Mouse (Mus musculus) intestine, postnatal 0 days (tissue): ENCODE data around the gene Wnk2. TPM values are rescaled to one million over a fixed set of nuclear protein-coding genes. Genes with fewer than 3 reads are reported as not detected.

Experiments used
- ATAC-seq: fragments of 200-750 bp; cut with Nextera tagmentation; 2 replicates; pipeline ENCODE4 v1.8.0; 2017; ENCODE audit warnings: mild to moderate bottlenecking, moderate TSS enrichment, moderate library complexity
- H3K27ac ChIP-seq: fragments of 300-500 bp; sonication (generic); 2 replicates; pipeline ENCODE4 v1.5.1; 2014; ENCODE audit warnings: mild to moderate bottlenecking, low read depth, low read length, moderate library complexity
- H3K27me3 ChIP-seq: fragments of 300-500 bp; sonication (generic); replicated peaks from 2 replicates; pipeline ENCODE4 v1.6.1; 2014; ENCODE audit warnings: low read length, mixed read lengths; ENCODE audit not compliant: control insufficient read depth, insufficient read depth
- H3K36me3 ChIP-seq: fragments of 300-500 bp; sonication (generic); 2 replicates; pipeline ENCODE4 v1.6.1; 2014; ENCODE audit warnings: mild to moderate bottlenecking, moderate library complexity; ENCODE audit not compliant: control insufficient read depth, insufficient read depth
- H3K4me1 ChIP-seq: fragments of 300-500 bp; sonication (generic); replicated peaks from 2 replicates; pipeline ENCODE4 v1.6.1; 2014; ENCODE audit warnings: antibody characterized with exemption, low read length, mixed read lengths; ENCODE audit not compliant: control insufficient read depth, insufficient read depth
- H3K4me2 ChIP-seq: fragments of 300-500 bp; sonication (generic); replicated peaks from 2 replicates; pipeline ENCODE4 v1.6.1; 2014; ENCODE audit warnings: low read depth, mild to moderate bottlenecking, moderate library complexity
- H3K4me3 ChIP-seq: fragments of 300-500 bp; sonication (generic); 2 replicates; pipeline ENCODE4 v1.5.1; 2014; ENCODE audit warnings: low read depth, low read length
- H3K9ac ChIP-seq: fragments of 300-500 bp; sonication (generic); 2 replicates; pipeline ENCODE4 v1.6.1; 2014; ENCODE audit warnings: mild to moderate bottlenecking, low read depth, low read length
- H3K9me3 ChIP-seq: fragments of 300-500 bp; sonication (generic); 2 replicates; pipeline ENCODE4 v1.6.1; 2016; ENCODE audit warnings: mixed run types; ENCODE audit not compliant: control insufficient read depth
- CTCF ChIP-seq: sonication (generic); IDR thresholded peaks from 2 replicates; pipeline ENCODE4 v1.5.1; 2016; ENCODE audit warnings: low read depth, mild to moderate bottlenecking, control low read depth, antibody characterized with exemption, moderate library complexity
- WGBS: fragments of 180-500 bp; shearing (Covaris S2); extraction: QIAGEN DNeasy Blood & Tissue Kit; methylation state at CpG from one replicate; pipeline ENCODE4 v1.1.7; 2014; 5-methylcytosine and 5-hydroxymethylcytosine counted together
- polyA plus RNA-seq: library from polyadenylated mRNA; unstranded; fragments of >200 nt; fragmentation: Nextera tagmentation; extraction: Ambion mirVana; gene quantifications from 2 replicates; pipeline ENCODE4 v1.2.1, GENCODE M21; 2015

The Wnk2 gene
- polyA plus RNA-seq, 1 experiment from 2014 or later: 1.7 TPM

DNA sequence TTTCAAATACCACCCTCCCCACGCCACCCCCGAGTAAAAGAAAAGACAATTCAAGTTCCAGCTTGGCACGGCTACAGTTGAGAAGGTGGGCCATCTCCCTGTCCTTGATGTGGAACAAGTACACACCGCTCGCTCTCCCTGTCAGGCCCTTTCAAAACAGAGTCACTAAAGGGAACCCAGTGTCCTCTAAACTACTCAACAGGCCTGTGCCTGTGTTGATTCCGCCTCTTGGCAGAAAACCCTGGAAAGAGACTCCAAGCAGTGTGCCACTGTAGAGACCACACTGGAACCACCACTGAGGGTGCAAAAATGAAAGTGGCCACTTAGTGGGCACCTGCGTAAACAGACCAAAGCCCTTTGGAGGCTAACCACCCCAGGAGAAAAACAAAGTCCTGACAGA is 4.5 kb downstream of the Wnk2 start:
- Histone ChIP-seq H3K27ac (no peak overlapping the region), H3K4me3 (no peak overlapping the region), H3K9me3 (no peaks in the 10 kb centered on the region), H3K4me1 (peaks cover 8% of the 10 kb centered on the region; the same call in 1 of the 2 replicates), H3K27me3 (no peaks in the 10 kb centered on the region), H3K9ac (no peak overlapping the region), H3K36me3 (peaks cover 3% of the 10 kb centered on the region; the same call in 1 of the 2 replicates), H3K4me2 (no peak overlapping the region)
- WGBS: 89% methylated on average over 7 of the region's 7 CpGs
- TF ChIP-seq CTCF: no peak
- no peak for ATAC-seq

GRCm38 (mm10) chr13:49142396-49142795 is 5.4 kb downstream of the Wnk2 start:
- H3K27me3 ChIP-seq: no peaks in the 10 kb centered on the region
- peaks cover 3% of the 10 kb centered on the region; the same call in 1 of the 2 replicates for H3K36me3 ChIP-seq
- 94% methylated on average over 5 of the region's 5 CpGs for WGBS
- H3K9ac ChIP-seq: no peak overlapping the region
- no peaks in the 10 kb centered on the region for H3K9me3 ChIP-seq
- no peak for TF ChIP-seq CTCF
- no peak for ATAC-seq
- no peak overlapping the region for H3K4me3 ChIP-seq
- H3K27ac ChIP-seq: no peak overlapping the region
- H3K4me2 ChIP-seq: no peak overlapping the region
- H3K4me1 ChIP-seq: peaks cover 5% of the 10 kb centered on the region; the same call in 1 of the 2 replicates

DNA sequence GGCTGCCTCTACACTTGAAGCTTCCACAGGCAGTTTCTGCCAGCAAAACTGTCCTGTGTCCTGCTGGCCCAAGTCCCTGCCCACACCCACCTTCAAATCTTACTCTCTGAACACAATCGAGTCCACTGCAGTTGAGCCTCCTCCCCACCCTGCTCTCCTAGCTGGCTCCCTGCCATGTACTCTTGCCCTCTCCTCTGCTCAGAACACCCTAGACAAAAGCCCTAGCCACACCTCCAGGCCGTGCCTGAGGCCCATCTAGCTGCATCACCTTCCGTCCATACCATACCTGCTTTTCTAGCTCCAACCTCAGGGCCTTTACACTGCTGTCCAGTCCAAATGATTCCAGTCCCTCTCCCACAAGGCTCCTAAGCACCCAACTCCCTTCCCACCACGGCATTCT is 7.2 kb downstream of the Wnk2 start:
- ATAC-seq: peak; percentile 90
- Histone ChIP-seq H3K4me2 (peak overlapping the region; percentile 38), H3K4me3 (no peak overlapping the region), H3K27me3 (no peaks in the 10 kb centered on the region), H3K9ac (no peak overlapping the region), H3K27ac (peak overlapping the region; percentile 68), H3K36me3 (peaks cover 3% of the 10 kb centered on the region; the same call in 1 of the 2 replicates), H3K4me1 (0 out of 2 replicates have a peak, but pooled peaks cover 5% of the 10 kb centered on the region), H3K9me3 (no peaks in the 10 kb centered on the region)
- no peak for TF ChIP-seq CTCF
- WGBS: 30% methylated on average over 4 of the region's 4 CpGs

GRCm38 (mm10) chr13:49134491-49134890 is 13.3 kb downstream of the Wnk2 start:
- no peak for TF ChIP-seq CTCF
- WGBS: 89% methylated on average over 11 of the region's 11 CpGs
- no peak overlapping the region for H3K27ac ChIP-seq
- no peak overlapping the region for H3K4me3 ChIP-seq
- H3K27me3 ChIP-seq: no peaks in the 10 kb centered on the region
- peaks cover 3% of the 10 kb centered on the region; the same call in 1 of the 2 replicates for H3K36me3 ChIP-seq
- no peak for ATAC-seq
- H3K4me2 ChIP-seq: no peak overlapping the region
- H3K9ac ChIP-seq: no peak overlapping the region
- peaks cover 16% of the 10 kb centered on the region for H3K4me1 ChIP-seq
- H3K9me3 ChIP-seq: no peaks in the 10 kb centered on the region

DNA sequence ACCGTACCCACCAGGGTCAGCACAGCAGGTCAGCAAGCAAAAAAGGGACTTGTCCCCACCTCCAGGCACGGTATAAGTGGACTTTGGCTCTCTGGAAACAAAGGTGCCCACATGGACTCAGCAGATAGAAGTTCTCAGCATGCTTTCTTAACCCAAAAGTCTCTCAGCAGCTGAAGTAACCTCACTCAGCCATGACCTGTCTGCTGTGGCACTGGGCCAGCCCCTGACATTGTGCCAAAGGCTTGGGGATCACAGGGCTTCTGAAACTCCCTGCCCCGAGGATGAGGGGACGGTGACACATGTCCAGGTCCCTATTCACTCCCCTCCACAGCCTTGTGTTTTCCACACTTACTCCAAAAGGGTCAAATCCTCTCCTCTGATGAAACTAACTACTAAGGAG is 14.7 kb downstream of the Wnk2 start:
- Histone ChIP-seq H3K36me3 (no peaks in the 10 kb centered on the region), H3K4me1 (peaks cover 16% of the 10 kb centered on the region), H3K27me3 (no peaks in the 10 kb centered on the region), H3K9ac (no peak overlapping the region), H3K4me2 (peak overlapping the region; percentile 6; the same call in 1 of the 2 replicates), H3K4me3 (no peak overlapping the region), H3K9me3 (no peaks in the 10 kb centered on the region), H3K27ac (no peak overlapping the region)
- TF ChIP-seq CTCF: no peak
- peak; percentile 22; the same call in 1 of the 2 replicates for ATAC-seq
- 53% methylated on average over 4 of the region's 4 CpGs for WGBS

DNA sequence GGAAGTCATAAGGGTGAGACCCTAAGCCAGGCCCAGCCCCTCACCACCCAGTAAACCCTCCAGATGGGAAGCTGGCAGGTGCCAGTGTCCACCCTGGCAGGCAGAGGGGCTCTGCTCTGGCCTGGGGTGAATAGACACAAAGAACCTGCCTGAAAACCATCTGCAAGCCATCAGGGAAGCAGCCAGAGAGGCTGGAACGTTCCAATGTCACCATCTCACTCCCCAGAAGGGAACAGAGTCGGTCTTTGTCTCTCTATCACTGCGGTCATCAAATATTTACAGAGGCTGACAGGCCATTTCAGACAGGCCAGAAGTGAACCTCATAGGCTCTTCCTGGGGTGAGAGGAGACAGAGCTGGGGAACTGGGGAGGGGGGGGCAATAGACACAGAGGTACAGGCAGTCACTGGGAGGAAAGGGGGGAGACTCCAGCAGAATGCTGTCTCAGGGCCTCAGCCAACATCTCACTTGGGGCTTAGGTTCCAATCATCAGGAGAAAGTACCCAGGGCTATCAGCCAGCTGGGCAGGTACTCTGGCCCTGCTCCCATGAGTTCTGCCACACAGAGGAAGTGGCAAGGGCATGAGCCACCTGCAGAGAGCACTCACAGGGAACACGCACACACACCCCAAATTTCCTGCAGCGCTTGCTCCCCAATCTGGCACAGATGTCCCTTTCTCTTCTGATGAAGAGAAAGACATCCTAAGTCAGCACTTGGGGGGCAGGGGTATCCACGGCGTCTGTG is 15.7 kb downstream of the Wnk2 start:
- Histone ChIP-seq H3K9ac (no peak overlapping the region; the same call in 1 of the 2 replicates), H3K4me2 (0 out of 2 replicates have a peak overlapping the region, but pooled peaks have one; percentile 6), H3K36me3 (no peaks in the 10 kb centered on the region), H3K27ac (peak overlapping the region; percentile 43), H3K27me3 (no peaks in the 10 kb centered on the region), H3K4me1 (peaks cover 16% of the 10 kb centered on the region), H3K9me3 (no peaks in the 10 kb centered on the region), H3K4me3 (no peak overlapping the region)
- WGBS: 44% methylated on average over 7 of the region's 7 CpGs
- TF ChIP-seq CTCF: no peak
- ATAC-seq: peak; percentile 12
